Mouse (Mus musculus): ENCODE measurements around the gene Spg7. TPM values are rescaled to one million over a fixed set of nuclear protein-coding genes. Genes with fewer than 3 reads are reported as not detected.

Spg7 gene
- polyA plus RNA-seq, 1 experiment from 2014 or later: 34.2 TPM

DNA sequence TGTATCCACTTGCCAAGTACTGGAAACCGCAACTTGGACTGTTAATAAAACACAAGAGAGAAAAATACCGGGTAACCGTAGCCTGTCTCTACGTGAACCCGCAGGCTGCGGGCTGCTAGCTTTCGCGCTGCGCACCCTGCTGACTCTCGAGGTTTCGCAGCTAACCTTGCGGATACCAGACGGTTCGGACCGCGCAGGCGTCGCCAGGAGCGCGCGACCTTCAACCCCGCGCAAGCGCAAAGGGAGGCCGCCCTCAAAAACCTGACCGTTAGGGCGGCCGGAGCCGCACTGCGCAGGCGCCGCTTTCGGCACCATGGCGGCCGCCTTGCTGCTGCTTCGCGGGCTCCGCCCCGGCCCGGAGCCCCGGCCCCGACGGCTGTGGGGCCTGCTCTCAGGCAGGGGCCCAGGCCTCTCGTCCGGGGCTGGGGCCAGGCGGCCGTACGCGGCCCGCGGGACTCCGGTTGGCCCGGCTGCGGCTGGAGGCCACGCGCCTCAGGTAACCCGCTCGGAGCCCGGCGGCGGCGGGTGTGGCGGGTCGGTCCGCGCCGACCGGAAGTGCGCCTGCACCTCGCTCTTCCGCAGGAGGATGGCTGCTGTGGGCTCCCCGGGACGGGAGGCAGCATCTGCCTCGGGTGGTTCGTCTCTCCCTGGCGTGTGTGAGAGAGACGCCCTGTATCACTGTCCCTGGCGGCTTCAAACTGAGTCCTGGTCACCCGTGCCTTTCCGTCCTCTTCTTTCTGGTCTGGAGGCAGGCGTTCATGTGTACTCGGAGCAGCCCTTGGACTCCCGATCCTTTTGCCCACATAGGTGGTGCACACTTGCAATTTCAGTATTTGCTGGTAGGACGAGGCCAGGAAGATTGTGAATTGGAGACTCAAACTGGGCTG is 2.7 kb downstream of the Spg7 start:
- peak; percentile 98 for ATAC-seq
- under 1% methylated on average over 77 of the region's 84 CpGs for WGBS
- Histone ChIP-seq H3K27me3 (replicated peaks; ENCODE audit: control insufficient read depth, insufficient read depth, low read length) (no peaks in the 10 kb centered on the region), H3K4me1 (ENCODE audit: control insufficient read depth, insufficient read depth, low read length) (peaks cover 8% of the 10 kb centered on the region; the same call in 1 of the 2 replicates), H3K36me3 (ENCODE audit: control insufficient read depth, insufficient read depth, low read length) (peaks cover 8% of the 10 kb centered on the region; the same call in 1 of the 2 replicates), H3K27ac (ENCODE audit: low read depth, low read length) (peak overlapping the region; percentile 90), H3K9me3 (replicated peaks; ENCODE audit: control insufficient read depth, low read length) (no peaks in the 10 kb centered on the region), H3K9ac (ENCODE audit: low read length) (peak overlapping the region; percentile 87), H3K4me2 (ENCODE audit: low read length) (peak overlapping the region; percentile 83), H3K4me3 (ENCODE audit: low read depth, low read length) (peak overlapping the region; percentile 90)
- peak; percentile 98 for DNase-seq (ENCODE audit: low spot score)

- no peak for ATAC-seq
- Histone ChIP-seq H3K4me3 (ENCODE audit: low read depth, low read length) (peak overlapping the region; percentile 90), H3K9me3 (replicated peaks; ENCODE audit: control insufficient read depth, low read length) (no peaks in the 10 kb centered on the region), H3K36me3 (ENCODE audit: control insufficient read depth, insufficient read depth, low read length) (peaks cover 13% of the 10 kb centered on the region), H3K4me2 (ENCODE audit: low read length) (peak overlapping the region; percentile 83), H3K9ac (ENCODE audit: low read length) (peak overlapping the region; percentile 87), H3K27me3 (replicated peaks; ENCODE audit: control insufficient read depth, insufficient read depth, low read length) (no peaks in the 10 kb centered on the region), H3K4me1 (ENCODE audit: control insufficient read depth, insufficient read depth, low read length) (peaks cover 8% of the 10 kb centered on the region; the same call in 1 of the 2 replicates), H3K27ac (ENCODE audit: low read depth, low read length) (peak overlapping the region; percentile 90; the same call in 1 of the 2 replicates)
- 36% methylated on average over 7 of the region's 7 CpGs for WGBS
- peak; percentile 20 for DNase-seq (ENCODE audit: low spot score)
Observed at GRCm38 (mm10) chr8:123066101-123066683, 3.5 kb downstream of the Spg7 start.

DNA sequence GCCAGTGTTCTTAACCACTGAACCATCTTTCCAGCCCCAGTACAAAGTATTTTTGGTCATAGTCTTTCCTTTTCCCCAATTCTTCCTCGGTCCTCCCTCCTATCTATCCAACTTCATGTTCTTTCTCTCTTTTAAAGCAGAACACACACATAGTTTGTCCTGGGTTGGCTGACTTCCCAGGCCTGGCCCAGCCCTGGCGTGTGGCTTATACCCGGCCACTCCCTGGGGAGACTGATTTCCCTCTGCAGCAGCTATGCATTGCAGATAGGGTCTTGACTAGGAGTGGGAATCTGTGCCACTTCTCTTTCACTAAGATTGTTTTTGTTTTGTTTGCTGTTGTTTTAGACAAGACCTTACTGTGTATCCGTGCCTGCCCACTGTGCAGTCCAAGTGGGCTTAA is 8.4 kb downstream of the Spg7 start:
- no peak for ATAC-seq
- Histone ChIP-seq H3K4me3 (ENCODE audit: low read depth, low read length) (no peak overlapping the region), H3K9me3 (replicated peaks; ENCODE audit: control insufficient read depth, low read length) (no peaks in the 10 kb centered on the region), H3K27ac (ENCODE audit: low read depth, low read length) (no peak overlapping the region), H3K27me3 (replicated peaks; ENCODE audit: control insufficient read depth, insufficient read depth, low read length) (no peaks in the 10 kb centered on the region), H3K9ac (ENCODE audit: low read length) (no peak overlapping the region), H3K4me2 (ENCODE audit: low read length) (no peak overlapping the region), H3K4me1 (ENCODE audit: control insufficient read depth, insufficient read depth, low read length) (peaks cover 5% of the 10 kb centered on the region; the same call in 1 of the 2 replicates), H3K36me3 (ENCODE audit: control insufficient read depth, insufficient read depth, low read length) (peaks cover 58% of the 10 kb centered on the region)
- DNase-seq (ENCODE audit: low spot score): no peak
- WGBS: 84% methylated on average over 4 of the region's 4 CpGs

DNA sequence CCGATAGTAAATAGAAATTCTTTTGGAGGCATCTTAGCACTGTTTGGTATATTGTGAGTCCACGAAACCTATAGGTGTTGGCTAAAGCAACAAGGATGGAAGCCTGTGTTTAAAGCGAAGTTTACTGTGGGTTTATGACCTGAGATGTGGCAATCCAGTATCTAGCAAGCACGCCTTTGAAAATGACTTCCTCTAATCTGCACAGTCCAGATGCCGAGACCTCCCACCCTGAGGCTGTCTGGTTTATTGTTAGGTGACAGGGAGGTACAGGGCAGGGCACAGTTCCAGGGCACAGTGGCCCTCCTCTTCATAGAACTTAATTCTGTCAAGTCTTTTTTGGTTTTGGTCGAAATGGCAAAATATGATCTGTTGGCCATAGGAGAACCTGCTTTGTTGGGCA is 14.5 kb downstream of the Spg7 start:
- no peaks in the 10 kb centered on the region for H3K4me1 ChIP-seq (ENCODE audit: control insufficient read depth, insufficient read depth, low read length)
- no peak overlapping the region for H3K27ac ChIP-seq (ENCODE audit: low read depth, low read length)
- DNase-seq (ENCODE audit: low spot score) (no peak), ATAC-seq (no peak)
- H3K27me3 ChIP-seq (replicated peaks; ENCODE audit: control insufficient read depth, insufficient read depth, low read length): no peaks in the 10 kb centered on the region
- WGBS: 94% methylated on average over 6 of the region's 6 CpGs
- H3K4me3 ChIP-seq (ENCODE audit: low read depth, low read length): no peak overlapping the region
- H3K9me3 ChIP-seq (replicated peaks; ENCODE audit: control insufficient read depth, low read length): no peaks in the 10 kb centered on the region
- no peak overlapping the region for H3K4me2 ChIP-seq (ENCODE audit: low read length)
- peaks cover 90% of the 10 kb centered on the region for H3K36me3 ChIP-seq (ENCODE audit: control insufficient read depth, insufficient read depth, low read length)
- no peak overlapping the region for H3K9ac ChIP-seq (ENCODE audit: low read length)

DNA sequence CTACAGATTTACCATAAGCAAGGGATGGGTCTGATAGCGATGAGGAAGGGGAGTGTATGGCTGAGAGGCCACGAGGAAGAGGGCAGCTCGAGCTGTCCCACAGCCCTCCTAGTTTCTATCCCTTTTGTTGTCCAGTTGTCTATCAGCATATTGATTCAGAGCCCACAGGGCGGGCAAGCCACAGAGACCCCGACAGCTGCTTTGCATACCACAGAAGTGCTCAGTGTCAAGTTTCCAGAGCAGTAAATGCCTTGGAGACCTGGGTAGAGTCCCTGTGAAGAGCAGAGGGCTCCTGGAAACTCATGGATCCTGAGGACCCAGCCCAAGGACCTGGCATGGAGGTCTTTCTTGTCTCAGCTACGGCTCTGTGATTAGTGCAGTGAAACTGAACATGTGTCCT is 20.3 kb downstream of the Spg7 start:
- Histone ChIP-seq H3K4me3 (ENCODE audit: low read depth, low read length) (no peak overlapping the region), H3K27ac (ENCODE audit: low read depth, low read length) (no peak overlapping the region), H3K9me3 (replicated peaks; ENCODE audit: control insufficient read depth, low read length) (no peaks in the 10 kb centered on the region), H3K4me2 (ENCODE audit: low read length) (no peak overlapping the region), H3K4me1 (ENCODE audit: control insufficient read depth, insufficient read depth, low read length) (no peaks in the 10 kb centered on the region), H3K36me3 (ENCODE audit: control insufficient read depth, insufficient read depth, low read length) (peaks cover 91% of the 10 kb centered on the region), H3K27me3 (replicated peaks; ENCODE audit: control insufficient read depth, insufficient read depth, low read length) (no peaks in the 10 kb centered on the region), H3K9ac (ENCODE audit: low read length) (no peak overlapping the region)
- ATAC-seq (no peak), DNase-seq (ENCODE audit: low spot score) (no peak)
- WGBS: 89% methylated on average over 6 of the region's 6 CpGs

DNA sequence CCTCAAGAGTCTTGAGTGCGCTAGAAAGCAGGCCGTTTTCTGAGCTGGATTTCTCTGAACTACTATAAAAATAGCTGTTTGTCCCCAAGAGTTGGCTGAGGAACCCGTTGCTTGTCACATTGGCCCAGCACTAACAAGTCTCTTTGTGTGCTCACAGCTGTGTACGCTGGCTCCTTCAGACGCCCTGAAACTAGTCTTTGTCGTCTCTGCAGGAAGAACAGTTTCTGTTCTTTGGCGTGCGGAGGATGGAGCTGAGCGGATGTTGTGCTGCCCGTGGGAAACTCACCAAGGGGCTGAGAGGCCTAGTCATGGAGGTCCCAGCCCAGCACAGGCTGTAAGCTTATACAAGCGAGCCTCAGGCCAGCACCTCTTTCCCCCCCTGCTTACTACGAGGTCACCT is 20.9 kb downstream of the Spg7 start:
- 87% methylated on average over 12 of the region's 12 CpGs for WGBS
- H3K36me3 ChIP-seq (ENCODE audit: control insufficient read depth, insufficient read depth, low read length): peaks cover 93% of the 10 kb centered on the region
- no peak for DNase-seq (ENCODE audit: low spot score)

DNA sequence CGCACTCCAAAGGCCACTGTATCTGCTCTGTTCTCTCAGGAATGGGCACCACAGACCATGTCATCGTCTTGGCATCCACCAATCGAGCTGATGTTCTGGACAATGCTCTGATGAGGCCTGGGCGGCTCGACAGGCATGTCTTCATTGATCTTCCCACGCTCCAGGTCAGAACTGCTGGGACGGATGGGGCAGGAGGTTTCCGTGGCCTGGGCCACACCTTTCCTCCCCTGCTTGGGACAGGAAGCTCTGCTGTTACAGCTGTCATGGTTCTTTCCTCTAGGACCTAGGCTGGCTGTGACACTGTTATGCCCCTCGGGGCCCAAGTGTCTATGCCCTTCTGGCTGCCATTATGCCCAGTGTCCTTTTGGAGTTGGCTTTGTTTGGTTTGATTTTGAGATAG is 24.5 kb downstream of the Spg7 start:
- Histone ChIP-seq H3K9me3 (replicated peaks; ENCODE audit: control insufficient read depth, low read length) (no peaks in the 10 kb centered on the region), H3K4me3 (ENCODE audit: low read depth, low read length) (no peak overlapping the region), H3K27ac (ENCODE audit: low read depth, low read length) (no peak overlapping the region), H3K27me3 (replicated peaks; ENCODE audit: control insufficient read depth, insufficient read depth, low read length) (no peaks in the 10 kb centered on the region), H3K36me3 (ENCODE audit: control insufficient read depth, insufficient read depth, low read length) (peaks cover 97% of the 10 kb centered on the region), H3K4me2 (ENCODE audit: low read length) (no peak overlapping the region), H3K4me1 (ENCODE audit: control insufficient read depth, insufficient read depth, low read length) (no peaks in the 10 kb centered on the region), H3K9ac (ENCODE audit: low read length) (no peak overlapping the region)
- no peak for ATAC-seq
- DNase-seq (ENCODE audit: low spot score): no peak
- 90% methylated on average over 9 of the region's 9 CpGs for WGBS

More for the DNA sequence above, 20.9 kb downstream of the Spg7 start:
- H3K27ac ChIP-seq (ENCODE audit: low read depth, low read length): no peak overlapping the region
- no peak overlapping the region for H3K9ac ChIP-seq (ENCODE audit: low read length)
- H3K4me1 ChIP-seq (ENCODE audit: control insufficient read depth, insufficient read depth, low read length): no peaks in the 10 kb centered on the region
- no peak overlapping the region for H3K4me3 ChIP-seq (ENCODE audit: low read depth, low read length)
- no peak overlapping the region for H3K4me2 ChIP-seq (ENCODE audit: low read length)
- no peaks in the 10 kb centered on the region for H3K9me3 ChIP-seq (replicated peaks; ENCODE audit: control insufficient read depth, low read length)
- H3K27me3 ChIP-seq (replicated peaks; ENCODE audit: control insufficient read depth, insufficient read depth, low read length): no peaks in the 10 kb centered on the region
- ATAC-seq: no peak

- Histone ChIP-seq H3K27me3 (replicated peaks; ENCODE audit: control insufficient read depth, insufficient read depth, low read length) (no peaks in the 10 kb centered on the region), H3K27ac (ENCODE audit: low read depth, low read length) (no peak overlapping the region), H3K9me3 (replicated peaks; ENCODE audit: control insufficient read depth, low read length) (no peaks in the 10 kb centered on the region), H3K36me3 (ENCODE audit: control insufficient read depth, insufficient read depth, low read length) (peaks cover 47% of the 10 kb centered on the region), H3K4me2 (ENCODE audit: low read length) (no peak overlapping the region), H3K4me1 (ENCODE audit: control insufficient read depth, insufficient read depth, low read length) (no peaks in the 10 kb centered on the region), H3K9ac (ENCODE audit: low read length) (no peak overlapping the region; the same call in 1 of the 2 replicates), H3K4me3 (ENCODE audit: low read depth, low read length) (no peak overlapping the region)
- DNase-seq (ENCODE audit: low spot score): no peak
- ATAC-seq: no peak
- WGBS: 94% methylated on average over 11 of the region's 11 CpGs
Observed at GRCm38 (mm10) chr8:123097216-123097615, 34.5 kb downstream of the Spg7 start.
